Mouse (Mus musculus): ENCODE results near the gene Adad1.

Gene Adad1

GRCm38 (mm10) chr3:37169283-37169682, 106.0 kb downstream of the Adad1 start:
- no peak for DNase-seq (ENCODE audit: low read depth, low spot score)

All from forelimb bud, embryonic 11.5 days (tissue).